Mouse (Mus musculus) midbrain, embryonic 10.5 days (tissue): ENCODE data around the gene Dach1. TPM values are rescaled to one million over a fixed set of nuclear protein-coding genes. Genes with fewer than 3 reads are reported as not detected.

Source experiments
- DNase-seq: peaks from one replicate; pipeline ENCODE4 v3.0.0-alpha.2; 2017; ENCODE audit warnings: low spot score
- H3K27ac ChIP-seq: fragments of 300-500 bp; sonication (generic); replicated peaks from 2 replicates; pipeline ENCODE4 v1.5.1; 2016; ENCODE audit warnings: mild to moderate bottlenecking
- H3K27me3 ChIP-seq: fragments of 300-500 bp; sonication (generic); 2 replicates; pipeline ENCODE4 v1.6.1; 2016; ENCODE audit warnings: low read depth, mild to moderate bottlenecking; ENCODE audit not compliant: poor library complexity, severe bottlenecking
- H3K36me3 ChIP-seq: fragments of 300-500 bp; sonication (generic); 2 replicates; pipeline ENCODE4 v1.6.1; 2016; ENCODE audit warnings: mild to moderate bottlenecking, moderate library complexity
- H3K4me1 ChIP-seq: fragments of 300-500 bp; sonication (generic); 2 replicates; pipeline ENCODE4 v1.6.1; 2016
- H3K4me3 ChIP-seq: fragments of 300-500 bp; sonication (generic); 2 replicates; pipeline ENCODE4 v1.5.1; 2016; ENCODE audit warnings: mild to moderate bottlenecking, moderate library complexity
- H3K9me3 ChIP-seq: fragments of 300-500 bp; sonication (generic); replicated peaks from 2 replicates; pipeline ENCODE4 v1.6.1; 2016; ENCODE audit warnings: mild to moderate bottlenecking
- WGBS: fragments of 180-500 bp; shearing (Covaris S2); methylation state at CpG from one replicate; pipeline ENCODE4 v1.1.7; 2016; 5-methylcytosine and 5-hydroxymethylcytosine counted together
- polyA plus RNA-seq: library from polyadenylated mRNA; unstranded; fragments of >200 nt; fragmentation: Nextera tagmentation; extraction: Ambion mirVana; gene quantifications from 2 replicates; pipeline ENCODE4 v1.2.1, GENCODE M21; 2016

The Dach1 gene
- polyA plus RNA-seq = 10.1 and 13.1 TPM in 2 replicates

GRCm38 (mm10) chr14:98169421-98170076 lies at the start of gene Dach1:
Gene Dach1 (minus strand): TSS chr14:98169765.
- peak within 1 kb of the TSS; percentile 97 for H3K27ac ChIP-seq
- peaks cover 56% of the 10 kb centered on the region for H3K4me1 ChIP-seq
- WGBS = under 1% methylated on average over 31 of the region's 32 CpGs
- no peaks in the 10 kb centered on the region for H3K9me3 ChIP-seq
- no peaks in the 10 kb centered on the region for H3K36me3 ChIP-seq
- peak within 1 kb of the TSS; percentile 94 for H3K4me3 ChIP-seq
- DNase-seq = peak; percentile 82
- H3K27me3 ChIP-seq = no peaks in the 10 kb centered on the region

GRCm38 (mm10) chr14:98200089-98200488 lies 30.5 kb upstream of the Dach1 start:
- no peaks in the 10 kb centered on the region for H3K27me3 ChIP-seq
- H3K4me3 ChIP-seq = no peak overlapping the region
- no peak for DNase-seq
- no peaks in the 10 kb centered on the region for H3K36me3 ChIP-seq
- H3K9me3 ChIP-seq = no peaks in the 10 kb centered on the region
- WGBS = 86% methylated on average over 3 of the region's 3 CpGs
- H3K27ac ChIP-seq = no peak overlapping the region
- no peaks in the 10 kb centered on the region for H3K4me1 ChIP-seq

- H3K36me3 ChIP-seq = no peaks in the 10 kb centered on the region
- no peaks in the 10 kb centered on the region for H3K27me3 ChIP-seq
- H3K9me3 ChIP-seq = no peaks in the 10 kb centered on the region
- H3K4me1 ChIP-seq = no peaks in the 10 kb centered on the region; the same call in 1 of the 2 replicates
- WGBS = 2% methylated on average over 1 of the region's 1 CpGs
- no peak for DNase-seq
- no peak overlapping the region for H3K27ac ChIP-seq
- no peak overlapping the region for H3K4me3 ChIP-seq
These were observed 12.0 kb upstream of the Dach1 start for GRCm38 (mm10) chr14:98181545-98181944.

- Histone ChIP-seq H3K9me3 (no peaks in the 10 kb centered on the region), H3K27ac (no peak overlapping the region), H3K4me1 (peaks cover 39% of the 10 kb centered on the region), H3K36me3 (no peaks in the 10 kb centered on the region), H3K4me3 (no peak overlapping the region), H3K27me3 (no peaks in the 10 kb centered on the region)
- WGBS = 30% methylated on average over 2 of the region's 2 CpGs
- DNase-seq = no peak
These were observed 4.3 kb upstream of the Dach1 start for GRCm38 (mm10) chr14:98173831-98174230.

- no peak for DNase-seq
- Histone ChIP-seq H3K27ac (no peak overlapping the region), H3K36me3 (no peaks in the 10 kb centered on the region), H3K9me3 (no peaks in the 10 kb centered on the region), H3K27me3 (no peaks in the 10 kb centered on the region), H3K4me3 (peak overlapping the region; percentile 26; the same call in 1 of the 2 replicates), H3K4me1 (peaks cover 39% of the 10 kb centered on the region)
- 9% methylated on average over 5 of the region's 5 CpGs for WGBS
These were observed 2.9 kb upstream of the Dach1 start for GRCm38 (mm10) chr14:98172394-98172905.

- Histone ChIP-seq H3K27ac (no peak overlapping the region), H3K27me3 (no peaks in the 10 kb centered on the region), H3K4me1 (peaks cover 41% of the 10 kb centered on the region), H3K4me3 (peak overlapping the region; percentile 26; the same call in 1 of the 2 replicates), H3K9me3 (no peaks in the 10 kb centered on the region), H3K36me3 (no peaks in the 10 kb centered on the region)
- 7% methylated on average over 5 of the region's 5 CpGs for WGBS
- DNase-seq = no peak
These were observed 2.3 kb upstream of the Dach1 start for GRCm38 (mm10) chr14:98171861-98172260.

- H3K36me3 ChIP-seq = no peaks in the 10 kb centered on the region
- peaks cover 50% of the 10 kb centered on the region for H3K4me1 ChIP-seq
- peak; percentile 78 for DNase-seq
- H3K9me3 ChIP-seq = no peaks in the 10 kb centered on the region
- under 1% methylated on average over 45 of the region's 45 CpGs for WGBS
- peak overlapping the region; percentile 97 for H3K27ac ChIP-seq
- peak overlapping the region; percentile 94 for H3K4me3 ChIP-seq
- no peaks in the 10 kb centered on the region for H3K27me3 ChIP-seq
These were observed 610 bp downstream of the Dach1 start for GRCm38 (mm10) chr14:98168908-98169401.

GRCm38 (mm10) chr14:98168039-98168907 lies 1.3 kb downstream of the Dach1 start:
- peak; percentile 74 for DNase-seq
- H3K36me3 ChIP-seq = no peaks in the 10 kb centered on the region
- H3K27me3 ChIP-seq = no peaks in the 10 kb centered on the region
- peak overlapping the region; percentile 94 for H3K4me3 ChIP-seq
- under 1% methylated on average over 47 of the region's 48 CpGs for WGBS
- peaks cover 46% of the 10 kb centered on the region for H3K4me1 ChIP-seq
- H3K9me3 ChIP-seq = no peaks in the 10 kb centered on the region
- peak overlapping the region; percentile 97 for H3K27ac ChIP-seq

- peak; percentile 52 for DNase-seq
- no peaks in the 10 kb centered on the region for H3K36me3 ChIP-seq
- H3K4me3 ChIP-seq = peak overlapping the region; percentile 94
- WGBS = under 1% methylated on average over 33 of the region's 33 CpGs
- peaks cover 45% of the 10 kb centered on the region for H3K4me1 ChIP-seq
- peak overlapping the region; percentile 97 for H3K27ac ChIP-seq
- H3K9me3 ChIP-seq = no peaks in the 10 kb centered on the region
- no peaks in the 10 kb centered on the region for H3K27me3 ChIP-seq
These were observed 2.2 kb downstream of the Dach1 start for GRCm38 (mm10) chr14:98167186-98168038.

GRCm38 (mm10) chr14:98166318-98166976 lies 3.1 kb downstream of the Dach1 start:
- WGBS = 75% methylated on average over 10 of the region's 10 CpGs
- no peaks in the 10 kb centered on the region for H3K36me3 ChIP-seq
- no peaks in the 10 kb centered on the region for H3K9me3 ChIP-seq
- no peaks in the 10 kb centered on the region for H3K27me3 ChIP-seq
- H3K27ac ChIP-seq = peak overlapping the region; percentile 97
- peaks cover 35% of the 10 kb centered on the region for H3K4me1 ChIP-seq
- peak overlapping the region; percentile 94 for H3K4me3 ChIP-seq
- DNase-seq = no peak

GRCm38 (mm10) chr14:98156753-98157152 lies 12.8 kb downstream of the Dach1 start:
- WGBS = 48% methylated on average over 7 of the region's 7 CpGs
- Histone ChIP-seq H3K27ac (no peak overlapping the region; the same call in 1 of the 2 replicates), H3K4me1 (peaks cover 38% of the 10 kb centered on the region), H3K9me3 (no peaks in the 10 kb centered on the region), H3K4me3 (no peak overlapping the region), H3K36me3 (no peaks in the 10 kb centered on the region), H3K27me3 (no peaks in the 10 kb centered on the region)
- DNase-seq = no peak
